Mouse (Mus musculus) brown adipose tissue, adult 24 weeks (tissue): ENCODE measurements around the gene Peli1. TPM values are rescaled to one million over a fixed set of nuclear protein-coding genes. Genes with fewer than 3 reads are reported as not detected.

Experiments used
- H3K27ac ChIP-seq: fragments of 200-500 bp; replicated peaks from 2 replicates; pipeline ENCODE4 v1.5.1; 2012; ENCODE audit warnings: low read depth, mild to moderate bottlenecking, low read length
- H3K4me1 ChIP-seq: fragments of 200-500 bp; 2 replicates; pipeline ENCODE4 v1.6.1; 2012; ENCODE audit warnings: low read length, mixed read lengths; ENCODE audit not compliant: control insufficient read depth, insufficient read depth, insufficient read length
- H3K4me3 ChIP-seq: fragments of 200-500 bp; 2 replicates; pipeline ENCODE4 v1.5.1; 2012; ENCODE audit warnings: low read depth, mild to moderate bottlenecking, low read length, moderate library complexity; ENCODE audit not compliant: insufficient read depth
- polyA plus RNA-seq: library from polyadenylated mRNA; stranded (reverse); fragments of >200 nt; gene quantifications from 2 replicates; pipeline ENCODE4 v1.2.4, GENCODE M21; 2012; ENCODE audit not compliant: missing spikeins, insufficient read depth, insufficient read length

Peli1 gene
- polyA plus RNA-seq, 1 experiment, result 7.5 TPM

- Histone ChIP-seq H3K4me3 (no peak overlapping the region), H3K27ac (no peak overlapping the region), H3K4me1 (peaks cover 9% of the 10 kb centered on the region; the same call in 1 of the 2 replicates)
Observed at GRCm38 (mm10) chr11:21107120-21107519, 16.0 kb downstream of the Peli1 start.

GRCm38 (mm10) chr11:21109279-21109678 is 18.2 kb downstream of the Peli1 start:
- peaks cover 5% of the 10 kb centered on the region; the same call in 1 of the 2 replicates for H3K4me1 ChIP-seq
- no peak overlapping the region for H3K4me3 ChIP-seq
- no peak overlapping the region for H3K27ac ChIP-seq

- Histone ChIP-seq H3K27ac (no peak overlapping the region), H3K4me1 (no peaks in the 10 kb centered on the region), H3K4me3 (no peak overlapping the region)
Observed at GRCm38 (mm10) chr11:21114516-21114915, 23.4 kb downstream of the Peli1 start.

- Histone ChIP-seq H3K4me3 (no peak overlapping the region), H3K27ac (no peak overlapping the region)
Observed at GRCm38 (mm10) chr11:21115804-21116203, 24.7 kb downstream of the Peli1 start.

GRCm38 (mm10) chr11:21116623-21117295 is 25.7 kb downstream of the Peli1 start:
- Histone ChIP-seq H3K4me1 (peaks cover 3% of the 10 kb centered on the region; the same call in 1 of the 2 replicates), H3K27ac (no peak overlapping the region), H3K4me3 (no peak overlapping the region)

More at GRCm38 (mm10) chr11:21115804-21116203, 24.7 kb downstream of the Peli1 start:
- H3K4me1 ChIP-seq, result peaks cover 2% of the 10 kb centered on the region; the same call in 1 of the 2 replicates

- H3K4me1 ChIP-seq, result peaks cover 8% of the 10 kb centered on the region; the same call in 1 of the 2 replicates
- no peak overlapping the region for H3K4me3 ChIP-seq
- H3K27ac ChIP-seq, result no peak overlapping the region
Observed at GRCm38 (mm10) chr11:21121737-21122136, 30.6 kb downstream of the Peli1 start.

GRCm38 (mm10) chr11:21122399-21122798 is 31.3 kb downstream of the Peli1 start:
- no peak overlapping the region; the same call in 1 of the 2 replicates for H3K27ac ChIP-seq
- H3K4me3 ChIP-seq, result no peak overlapping the region
- H3K4me1 ChIP-seq, result peaks cover 8% of the 10 kb centered on the region; the same call in 1 of the 2 replicates

- no peak overlapping the region for H3K4me3 ChIP-seq
- H3K4me1 ChIP-seq, result no peaks in the 10 kb centered on the region
- no peak overlapping the region for H3K27ac ChIP-seq
Observed at GRCm38 (mm10) chr11:21131692-21132091, 40.6 kb downstream of the Peli1 start.

GRCm38 (mm10) chr11:21134875-21135451 is 43.9 kb downstream of the Peli1 start:
- Histone ChIP-seq H3K27ac (no peak overlapping the region), H3K4me1 (no peaks in the 10 kb centered on the region), H3K4me3 (no peak overlapping the region)

- Histone ChIP-seq H3K4me3 (no peak overlapping the region), H3K27ac (no peak overlapping the region)
Observed at GRCm38 (mm10) chr11:21139453-21139852, 48.4 kb downstream of the Peli1 start.

GRCm38 (mm10) chr11:21141242-21141641 is 50.2 kb downstream of the Peli1 start:
- Histone ChIP-seq H3K4me3 (no peak overlapping the region), H3K27ac (no peak overlapping the region), H3K4me1 (no peaks in the 10 kb centered on the region)

More at GRCm38 (mm10) chr11:21139453-21139852, 48.4 kb downstream of the Peli1 start:
- no peaks in the 10 kb centered on the region for H3K4me1 ChIP-seq

GRCm38 (mm10) chr11:21141755-21142154 is 50.7 kb downstream of the Peli1 start:
- Histone ChIP-seq H3K27ac (no peak overlapping the region), H3K4me1 (no peaks in the 10 kb centered on the region), H3K4me3 (no peak overlapping the region)

GRCm38 (mm10) chr11:21149476-21149875 is 58.4 kb downstream of the Peli1 start:
- Histone ChIP-seq H3K4me1 (no peaks in the 10 kb centered on the region), H3K27ac (no peak overlapping the region), H3K4me3 (no peak overlapping the region)

GRCm38 (mm10) chr11:21150316-21150715 is 59.2 kb downstream of the Peli1 start:
- Histone ChIP-seq H3K27ac (no peak overlapping the region), H3K4me1 (no peaks in the 10 kb centered on the region), H3K4me3 (no peak overlapping the region)

GRCm38 (mm10) chr11:21151672-21152071 is 60.6 kb downstream of the Peli1 start:
- Histone ChIP-seq H3K27ac (no peak overlapping the region), H3K4me1 (no peaks in the 10 kb centered on the region), H3K4me3 (no peak overlapping the region)

- no peak overlapping the region for H3K4me3 ChIP-seq
- no peak overlapping the region for H3K27ac ChIP-seq
- no peaks in the 10 kb centered on the region for H3K4me1 ChIP-seq
Observed at GRCm38 (mm10) chr11:21153111-21153510, 62.0 kb downstream of the Peli1 start.
